Mouse (Mus musculus) heart, embryonic 10.5 days (tissue): ENCODE data around the gene Hmga1. TPM values are rescaled to one million over a fixed set of nuclear protein-coding genes. Genes with fewer than 3 reads are reported as not detected.
A peak's percentile ranks its signal among the peaks of the same experiment; 100 is the strongest.

Experiments
- DNase-seq: peaks from one replicate; pipeline ENCODE4 v3.0.0-alpha.2; 2017; ENCODE audit warnings: low spot score
- H3K27ac ChIP-seq: fragments of 300-500 bp; sonication (generic); 2 replicates; pipeline ENCODE4 v1.5.1; 2016; ENCODE audit warnings: mild to moderate bottlenecking
- H3K27me3 ChIP-seq: fragments of 300-500 bp; sonication (generic); 2 replicates; pipeline ENCODE4 v1.6.1; 2016; ENCODE audit warnings: mild to moderate bottlenecking; ENCODE audit not compliant: poor library complexity, insufficient read depth, severe bottlenecking
- H3K36me3 ChIP-seq: fragments of 300-500 bp; sonication (generic); 2 replicates; pipeline ENCODE4 v1.6.1; 2016; ENCODE audit warnings: mild to moderate bottlenecking, moderate library complexity
- H3K4me1 ChIP-seq: fragments of 300-500 bp; sonication (generic); 2 replicates; pipeline ENCODE4 v1.6.1; 2016; ENCODE audit warnings: mild to moderate bottlenecking
- H3K4me3 ChIP-seq: fragments of 300-500 bp; sonication (generic); 2 replicates; pipeline ENCODE4 v1.5.1; 2016; ENCODE audit warnings: mild to moderate bottlenecking, moderate library complexity
- H3K9me3 ChIP-seq: fragments of 300-500 bp; sonication (generic); 2 replicates; pipeline ENCODE4 v1.6.1; 2016; ENCODE audit warnings: mild to moderate bottlenecking, moderate library complexity
- WGBS: fragments of 180-500 bp; shearing (Covaris S2); methylation state at CpG from one replicate; pipeline ENCODE4 v1.1.7; 2016; 5-methylcytosine and 5-hydroxymethylcytosine counted together
- polyA plus RNA-seq: library from polyadenylated mRNA; unstranded; fragments of >200 nt; fragmentation: Nextera tagmentation; extraction: Ambion mirVana; gene quantifications from 2 replicates; pipeline ENCODE4 v1.2.1, GENCODE M21; 2016

Gene Hmga1
- 438 and 609 TPM in 2 replicates for polyA plus RNA-seq

- peak within 1 kb of the TSS; percentile 97 for H3K4me3 ChIP-seq
- H3K36me3 ChIP-seq, result peaks cover 18% of the 10 kb centered on the region
- WGBS, result under 1% methylated on average over 79 of the region's 79 CpGs
- peaks cover 78% of the 10 kb centered on the region for H3K4me1 ChIP-seq
- peak within 1 kb of the TSS; percentile 99 for H3K27ac ChIP-seq
- no peaks in the 10 kb centered on the region for H3K27me3 ChIP-seq
- H3K9me3 ChIP-seq, result no peaks in the 10 kb centered on the region
- DNase-seq, result peak; percentile 95
Observed at GRCm38 (mm10) chr17:27556315-27557011, at the start of gene Hmga1. Hmga1 (plus strand) TSS chr17:27556497.

- Histone ChIP-seq H3K9me3 (no peaks in the 10 kb centered on the region), H3K4me3 (no peak overlapping the region), H3K36me3 (no peaks in the 10 kb centered on the region), H3K27ac (no peak overlapping the region), H3K4me1 (peaks cover 30% of the 10 kb centered on the region), H3K27me3 (peaks cover 100% of the 10 kb centered on the region)
- 78% methylated on average over 7 of the region's 7 CpGs for WGBS
- no peak for DNase-seq
Observed at GRCm38 (mm10) chr17:27506871-27507590, 49.3 kb upstream of the Hmga1 start.

GRCm38 (mm10) chr17:27507591-27507945 is 48.7 kb upstream of the Hmga1 start:
- no peak for DNase-seq
- H3K27me3 ChIP-seq, result peaks cover 100% of the 10 kb centered on the region
- H3K36me3 ChIP-seq, result no peaks in the 10 kb centered on the region
- no peak overlapping the region for H3K27ac ChIP-seq
- 79% methylated on average over 7 of the region's 7 CpGs for WGBS
- H3K9me3 ChIP-seq, result no peaks in the 10 kb centered on the region
- no peak overlapping the region for H3K4me3 ChIP-seq
- peaks cover 30% of the 10 kb centered on the region for H3K4me1 ChIP-seq

GRCm38 (mm10) chr17:27508002-27508401 is 48.3 kb upstream of the Hmga1 start:
- no peak for DNase-seq
- H3K4me3 ChIP-seq, result no peak overlapping the region
- H3K27ac ChIP-seq, result no peak overlapping the region
- 67% methylated on average over 12 of the region's 12 CpGs for WGBS
- H3K4me1 ChIP-seq, result peaks cover 31% of the 10 kb centered on the region
- no peaks in the 10 kb centered on the region for H3K36me3 ChIP-seq
- peaks cover 100% of the 10 kb centered on the region for H3K27me3 ChIP-seq
- no peaks in the 10 kb centered on the region for H3K9me3 ChIP-seq

DNA sequence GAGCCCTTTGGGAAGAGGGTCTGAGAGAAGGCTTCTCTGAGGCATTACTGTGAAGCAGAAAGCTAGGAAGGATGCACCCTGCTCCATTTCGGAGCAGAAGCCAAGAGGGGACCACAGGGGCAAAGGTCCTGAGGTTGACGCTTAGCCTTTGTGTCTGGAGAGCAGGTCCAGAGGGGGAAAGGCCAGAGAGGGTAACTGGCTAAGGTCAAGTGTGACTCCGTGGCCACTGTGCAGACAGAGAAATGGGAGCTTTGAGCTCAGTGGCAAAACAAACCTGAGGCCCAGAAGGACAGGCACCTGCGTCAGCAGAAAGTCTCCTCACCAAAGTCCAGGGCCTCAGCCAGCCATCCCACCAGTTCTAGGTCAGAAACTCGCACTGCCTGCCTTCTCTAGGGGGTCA is 47.8 kb upstream of the Hmga1 start:
- Histone ChIP-seq H3K4me1 (peaks cover 34% of the 10 kb centered on the region), H3K27ac (no peak overlapping the region), H3K27me3 (peaks cover 100% of the 10 kb centered on the region), H3K36me3 (no peaks in the 10 kb centered on the region), H3K9me3 (no peaks in the 10 kb centered on the region), H3K4me3 (no peak overlapping the region)
- WGBS, result 72% methylated on average over 5 of the region's 5 CpGs
- DNase-seq, result no peak

- Histone ChIP-seq H3K9me3 (no peaks in the 10 kb centered on the region), H3K4me1 (peaks cover 39% of the 10 kb centered on the region), H3K27me3 (peaks cover 100% of the 10 kb centered on the region), H3K27ac (no peak overlapping the region), H3K36me3 (no peaks in the 10 kb centered on the region), H3K4me3 (no peak overlapping the region)
- DNase-seq, result no peak
- WGBS, result 75% methylated on average over 5 of the region's 5 CpGs
Observed at GRCm38 (mm10) chr17:27509056-27509455, 47.2 kb upstream of the Hmga1 start.

GRCm38 (mm10) chr17:27510258-27511124 is 45.8 kb upstream of the Hmga1 start:
- H3K27ac ChIP-seq, result no peak overlapping the region
- H3K27me3 ChIP-seq, result peaks cover 100% of the 10 kb centered on the region
- H3K9me3 ChIP-seq, result no peaks in the 10 kb centered on the region
- peaks cover 37% of the 10 kb centered on the region for H3K4me1 ChIP-seq
- H3K4me3 ChIP-seq, result no peak overlapping the region
- WGBS, result 51% methylated on average over 9 of the region's 9 CpGs
- no peaks in the 10 kb centered on the region for H3K36me3 ChIP-seq
- DNase-seq, result no peak

- DNase-seq, result no peak
- Histone ChIP-seq H3K4me1 (peaks cover 29% of the 10 kb centered on the region), H3K9me3 (no peaks in the 10 kb centered on the region), H3K36me3 (no peaks in the 10 kb centered on the region), H3K27me3 (peaks cover 100% of the 10 kb centered on the region), H3K27ac (no peak overlapping the region), H3K4me3 (peak overlapping the region; percentile 76; the same call in 1 of the 2 replicates)
- WGBS, result 81% methylated on average over 7 of the region's 7 CpGs
Observed at GRCm38 (mm10) chr17:27511125-27511735, 45.1 kb upstream of the Hmga1 start.

DNA sequence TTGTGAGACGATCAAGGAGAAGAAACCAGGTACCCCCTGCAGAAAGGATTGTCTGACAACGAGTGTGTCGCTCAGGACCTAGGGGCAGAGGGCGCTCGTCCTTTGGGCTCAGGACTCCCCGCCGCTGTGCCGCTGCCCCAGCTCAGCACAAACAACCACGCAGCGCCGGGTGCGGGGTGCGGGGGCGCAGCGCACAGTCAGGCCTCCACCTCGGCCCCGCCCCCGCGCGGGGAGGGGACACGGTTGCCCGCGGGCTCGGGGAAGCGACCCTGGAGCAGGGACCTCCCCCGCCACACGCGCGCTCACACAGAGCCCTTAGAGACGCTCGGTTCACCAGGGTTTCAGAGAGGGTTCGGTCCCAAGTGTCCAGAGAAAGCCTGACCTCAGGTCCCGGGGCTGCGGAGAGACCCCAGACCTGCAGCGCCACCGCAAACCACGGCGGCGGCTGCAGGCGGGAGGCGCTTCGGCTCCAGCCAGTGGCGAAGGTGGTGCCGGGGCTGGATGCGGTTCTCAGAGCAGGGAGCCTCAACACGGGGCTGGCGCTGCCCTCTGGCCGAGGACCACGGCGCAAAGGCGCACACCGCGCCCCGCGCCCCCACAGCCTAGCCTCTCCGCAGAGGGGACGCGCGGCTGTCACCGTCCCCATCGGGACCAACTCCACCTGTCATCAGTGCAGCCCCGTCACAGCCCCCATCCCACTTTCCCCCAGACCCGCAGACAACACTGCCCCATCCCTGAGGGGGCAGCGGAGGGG is 44.3 kb upstream of the Hmga1 start:
- H3K36me3 ChIP-seq, result no peaks in the 10 kb centered on the region
- no peak for DNase-seq
- H3K27ac ChIP-seq, result no peak overlapping the region
- no peaks in the 10 kb centered on the region for H3K9me3 ChIP-seq
- H3K4me3 ChIP-seq, result peak overlapping the region; percentile 76
- H3K4me1 ChIP-seq, result peaks cover 27% of the 10 kb centered on the region
- 2% methylated on average over 64 of the region's 64 CpGs for WGBS
- H3K27me3 ChIP-seq, result peaks cover 100% of the 10 kb centered on the region

DNA sequence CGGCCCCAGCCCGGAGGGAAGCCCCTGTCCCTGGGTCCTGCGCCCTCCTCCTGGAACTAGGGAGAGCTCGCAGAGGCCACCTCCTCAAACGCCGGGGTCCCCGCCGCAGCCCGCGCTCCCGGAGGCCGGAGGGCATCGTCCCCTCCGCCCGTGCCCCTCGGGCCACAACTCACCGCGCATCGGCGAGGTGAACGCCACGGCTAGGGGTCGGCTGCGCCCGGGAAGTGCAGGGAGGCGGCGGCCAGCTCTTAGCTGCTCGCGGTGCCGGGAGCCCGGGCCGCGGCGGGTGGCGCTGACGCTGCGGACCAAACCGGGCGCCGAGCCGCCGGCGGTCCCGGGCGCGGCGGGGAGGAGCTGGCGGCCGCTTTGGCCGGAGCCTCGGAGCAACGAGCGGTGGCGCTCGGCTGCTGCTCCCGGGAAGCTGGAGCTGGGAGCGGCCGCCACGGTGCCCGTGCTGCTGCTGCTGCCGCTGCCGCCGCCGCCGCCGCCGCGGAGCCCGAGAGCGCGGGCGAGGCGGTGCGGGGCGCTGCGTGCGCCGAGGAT is 43.6 kb upstream of the Hmga1 start:
- Histone ChIP-seq H3K36me3 (no peaks in the 10 kb centered on the region), H3K9me3 (no peaks in the 10 kb centered on the region), H3K4me1 (peaks cover 27% of the 10 kb centered on the region), H3K27ac (peak overlapping the region; percentile 57), H3K4me3 (peak overlapping the region; percentile 76), H3K27me3 (peaks cover 100% of the 10 kb centered on the region)
- no peak for DNase-seq
- 5% methylated on average over 78 of the region's 78 CpGs for WGBS

DNA sequence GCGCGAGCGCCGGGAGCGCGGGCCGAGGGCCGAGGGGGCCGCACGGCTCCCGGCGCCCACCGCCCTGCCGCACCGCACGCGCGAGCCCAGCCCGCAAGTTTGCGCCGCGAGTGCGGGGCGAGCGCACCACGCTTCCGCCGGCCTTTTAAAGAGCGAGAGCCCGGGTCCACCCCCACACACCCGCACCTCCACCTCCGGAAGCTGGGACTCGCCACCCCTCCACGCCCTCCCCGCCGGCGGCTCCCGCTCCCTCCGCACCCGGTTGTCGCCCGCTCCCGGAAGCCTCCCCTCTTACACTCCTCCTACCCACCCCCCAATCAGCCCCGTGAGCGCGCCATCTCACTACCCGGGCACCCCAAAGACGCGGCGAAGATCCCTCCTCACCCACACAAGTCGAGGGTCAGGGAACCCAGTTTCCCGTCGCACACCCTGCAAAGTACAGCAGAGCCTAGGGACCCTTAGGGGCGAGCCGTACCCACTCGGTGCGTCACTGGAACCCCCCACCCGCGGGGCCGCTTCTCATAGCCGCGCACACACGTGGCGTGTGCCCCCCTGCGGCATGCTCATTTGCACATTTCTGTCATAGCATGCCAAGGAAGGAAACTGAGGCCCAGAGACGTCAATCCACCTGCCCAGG is 42.9 kb upstream of the Hmga1 start:
- under 1% methylated on average over 66 of the region's 66 CpGs for WGBS
- Histone ChIP-seq H3K9me3 (no peaks in the 10 kb centered on the region), H3K27me3 (peaks cover 100% of the 10 kb centered on the region), H3K4me1 (peaks cover 27% of the 10 kb centered on the region), H3K36me3 (no peaks in the 10 kb centered on the region), H3K27ac (0 out of 2 replicates have a peak overlapping the region, but pooled peaks have one; percentile 57), H3K4me3 (peak overlapping the region; percentile 76)
- no peak for DNase-seq
